Mouse (Mus musculus) forebrain, postnatal 0 days (tissue): ENCODE data around the gene Slc44a1. TPM values are rescaled to one million over a fixed set of nuclear protein-coding genes. Genes with fewer than 3 reads are reported as not detected.

Experiments used
- ATAC-seq: fragments of 200-750 bp; cut with Nextera tagmentation; 2 replicates; pipeline ENCODE4 v1.8.0; 2017; ENCODE audit warnings: mild to moderate bottlenecking, moderate library complexity
- DNase-seq: peaks from one replicate; pipeline ENCODE4 v3.0.0-alpha.2; 2015
- H3K27ac ChIP-seq: fragments of 300-500 bp; sonication (generic); 2 replicates; pipeline ENCODE4 v1.5.1; 2014; ENCODE audit warnings: low read depth, mild to moderate bottlenecking, antibody characterized with exemption, low read length, moderate library complexity, mixed read lengths
- H3K27me3 ChIP-seq: fragments of 300-500 bp; sonication (generic); 2 replicates; pipeline ENCODE4 v1.6.1; 2014; ENCODE audit warnings: mild to moderate bottlenecking, low read length, mixed read lengths; ENCODE audit not compliant: insufficient read depth
- H3K36me3 ChIP-seq: fragments of 300-500 bp; sonication (generic); 2 replicates; pipeline ENCODE4 v1.6.1; 2014; ENCODE audit warnings: mild to moderate bottlenecking, moderate library complexity; ENCODE audit not compliant: insufficient read depth
- H3K4me1 ChIP-seq: fragments of 300-500 bp; sonication (generic); 2 replicates; pipeline ENCODE4 v1.6.1; 2014; ENCODE audit warnings: antibody characterized with exemption; ENCODE audit not compliant: insufficient read depth
- H3K4me2 ChIP-seq: fragments of 300-500 bp; sonication (generic); 2 replicates; pipeline ENCODE4 v1.6.1; 2014; ENCODE audit warnings: low read depth, mild to moderate bottlenecking, moderate library complexity
- H3K4me3 ChIP-seq: fragments of 300-500 bp; sonication (generic); 2 replicates; pipeline ENCODE4 v1.5.1; 2014; ENCODE audit warnings: low read depth, low read length, mixed read lengths
- H3K9ac ChIP-seq: fragments of 300-500 bp; sonication (generic); 2 replicates; pipeline ENCODE4 v1.6.1; 2014; ENCODE audit warnings: mild to moderate bottlenecking
- H3K9me3 ChIP-seq: fragments of 300-500 bp; sonication (generic); 2 replicates; pipeline ENCODE4 v1.6.1; 2016; ENCODE audit warnings: low read length
- CTCF ChIP-seq: sonication (generic); IDR thresholded peaks from 2 replicates; pipeline ENCODE4 v1.5.1; 2016; ENCODE audit warnings: antibody characterized with exemption, control low read depth, low read depth
- WGBS: fragments of 180-500 bp; shearing (Covaris S2); extraction: QIAGEN DNeasy Blood & Tissue Kit; methylation state at CpG from one replicate; pipeline ENCODE4 v1.1.7; 2014; 5-methylcytosine and 5-hydroxymethylcytosine counted together
- polyA plus RNA-seq: library from polyadenylated mRNA; unstranded; fragments of >200 nt; fragmentation: Nextera tagmentation; extraction: Ambion mirVana; gene quantifications from 2 replicates; pipeline ENCODE4 v1.2.1, GENCODE M21; 2015
- total RNA-seq: library from RNA; depleted of rRNA; stranded (reverse); fragments of >200 nt; gene quantifications from 2 replicates; pipeline ENCODE4 v1.2.3, GENCODE M21; 2014

Slc44a1 gene
- total and polyA plus RNA-seq, 2 experiments from 2014 or later, result 12.4 to 29.3 TPM

DNA sequence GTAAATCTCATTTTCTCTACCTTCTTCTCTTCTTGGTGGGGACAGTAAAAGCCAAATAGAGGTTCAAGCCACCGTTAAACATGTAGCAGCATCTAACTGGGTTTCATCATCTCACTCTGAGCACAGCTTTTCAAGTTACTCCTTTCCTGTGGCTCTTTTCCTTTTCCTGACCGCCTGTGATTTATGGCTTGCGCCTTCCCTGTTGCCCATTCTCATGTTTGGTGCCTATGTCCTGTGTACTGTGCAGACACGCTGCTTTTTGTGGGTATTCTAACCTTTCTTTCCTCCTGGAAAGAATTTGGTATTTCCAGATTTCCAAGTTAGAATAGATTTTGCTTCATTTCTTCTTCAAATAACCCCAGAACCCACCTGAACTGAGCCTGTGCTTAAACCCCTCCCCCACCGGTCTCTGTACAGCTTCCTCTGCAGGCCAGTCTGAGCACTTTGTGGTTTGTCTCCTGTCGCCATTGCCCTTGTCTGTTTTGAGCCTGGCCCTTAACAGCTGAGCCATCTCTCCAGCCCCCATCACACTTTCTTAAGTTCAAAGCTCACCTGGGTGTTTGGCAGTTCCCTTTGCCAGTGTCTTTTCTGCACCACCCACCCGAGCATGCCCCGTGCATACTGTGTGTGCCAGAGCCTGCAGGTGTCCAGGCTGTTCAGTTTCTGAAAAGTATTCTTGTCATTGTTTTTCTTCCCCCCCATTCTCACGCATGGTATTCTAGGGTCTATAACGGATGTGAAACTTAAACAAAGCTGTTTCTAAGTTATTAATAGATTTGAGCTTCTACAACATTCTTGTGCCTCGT is 73.3 kb downstream of the Slc44a1 start:
- no peak for TF ChIP-seq CTCF
- no peak overlapping the region for H3K4me3 ChIP-seq
- no peaks in the 10 kb centered on the region for H3K36me3 ChIP-seq
- ATAC-seq, result no peak
- peak overlapping the region; percentile 86 for H3K27ac ChIP-seq
- H3K4me1 ChIP-seq, result peaks cover 29% of the 10 kb centered on the region
- no peak overlapping the region for H3K4me2 ChIP-seq
- peak; percentile 12 for DNase-seq
- 62% methylated on average over 11 of the region's 11 CpGs for WGBS
- no peak overlapping the region for H3K9ac ChIP-seq
- no peaks in the 10 kb centered on the region for H3K9me3 ChIP-seq
- no peaks in the 10 kb centered on the region for H3K27me3 ChIP-seq

DNA sequence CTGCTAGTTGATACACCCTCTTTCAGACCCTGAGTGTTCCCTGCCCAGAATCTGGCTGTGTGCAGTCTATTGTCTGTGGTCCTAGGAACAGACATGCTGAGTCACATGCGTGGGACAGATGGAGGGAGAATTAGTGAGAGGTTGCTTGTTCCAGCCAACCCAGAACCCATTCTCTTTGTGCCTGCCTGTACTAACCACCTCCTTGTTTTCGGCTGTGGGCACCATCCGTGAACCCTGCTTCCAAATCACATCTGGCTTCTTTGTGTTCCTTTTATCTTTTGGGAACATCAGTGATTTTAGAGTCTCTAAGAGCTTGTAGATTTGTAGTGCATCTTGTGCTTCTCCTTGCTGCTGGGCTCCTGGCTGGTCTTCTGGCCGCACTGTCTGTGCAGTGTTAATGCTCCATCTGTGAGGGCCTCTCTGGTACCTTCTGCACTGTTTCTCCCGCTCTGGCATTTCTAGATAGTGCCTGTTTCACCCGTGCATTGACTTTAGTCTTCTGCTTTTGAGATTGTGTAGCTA is 75.9 kb downstream of the Slc44a1 start:
- Histone ChIP-seq H3K27ac (peak overlapping the region; percentile 47), H3K36me3 (no peaks in the 10 kb centered on the region), H3K27me3 (no peaks in the 10 kb centered on the region), H3K4me3 (no peak overlapping the region), H3K4me1 (peaks cover 29% of the 10 kb centered on the region), H3K9ac (no peak overlapping the region), H3K9me3 (no peaks in the 10 kb centered on the region), H3K4me2 (no peak overlapping the region)
- no peak for TF ChIP-seq CTCF
- ATAC-seq, result peak; percentile 36
- peak; percentile 48 for DNase-seq
- WGBS, result 50% methylated on average over 6 of the region's 6 CpGs

GRCm38 (mm10) chr4:53519429-53519828 is 79.2 kb downstream of the Slc44a1 start:
- DNase-seq, result no peak
- H3K4me3 ChIP-seq, result no peak overlapping the region
- H3K27ac ChIP-seq, result no peak overlapping the region
- H3K27me3 ChIP-seq, result no peaks in the 10 kb centered on the region
- H3K4me1 ChIP-seq, result no peaks in the 10 kb centered on the region; the same call in 1 of the 2 replicates
- no peak overlapping the region for H3K9ac ChIP-seq
- ATAC-seq, result no peak
- no peak overlapping the region for H3K4me2 ChIP-seq
- H3K9me3 ChIP-seq, result no peaks in the 10 kb centered on the region
- TF ChIP-seq CTCF, result no peak
- no peaks in the 10 kb centered on the region for H3K36me3 ChIP-seq
- WGBS, result 96% methylated on average over 2 of the region's 2 CpGs

- no peak for DNase-seq
- ATAC-seq, result no peak
- Histone ChIP-seq H3K36me3 (no peaks in the 10 kb centered on the region), H3K9me3 (no peaks in the 10 kb centered on the region), H3K9ac (no peak overlapping the region), H3K4me3 (no peak overlapping the region), H3K27me3 (no peaks in the 10 kb centered on the region), H3K4me1 (no peaks in the 10 kb centered on the region), H3K27ac (no peak overlapping the region), H3K4me2 (no peak overlapping the region)
- WGBS, result 86% methylated on average over 8 of the region's 8 CpGs
- no peak for TF ChIP-seq CTCF
These were observed 80.8 kb downstream of the Slc44a1 start for GRCm38 (mm10) chr4:53521028-53521427.

DNA sequence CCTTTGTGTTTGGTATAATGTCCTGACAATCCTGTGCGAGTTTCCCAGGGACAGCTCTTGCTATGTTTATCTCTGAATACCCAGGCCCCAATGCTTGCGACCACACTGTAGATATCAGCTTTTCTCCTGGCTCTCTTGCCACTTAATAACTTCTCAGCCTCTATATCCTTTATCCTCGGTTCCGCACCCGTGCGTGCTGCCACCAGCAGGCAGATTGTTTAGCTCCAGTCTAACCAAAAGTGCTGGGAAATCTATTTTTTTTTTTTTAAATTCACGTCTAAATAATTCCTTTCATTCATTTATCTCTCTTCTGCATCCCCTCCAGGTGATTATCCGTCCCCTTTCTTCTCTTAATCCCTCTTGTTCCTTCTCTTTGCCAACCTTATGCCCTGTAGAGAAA is 82.4 kb downstream of the Slc44a1 start:
- ATAC-seq, result no peak
- no peak for DNase-seq
- 41% methylated on average over 8 of the region's 8 CpGs for WGBS

DNA sequence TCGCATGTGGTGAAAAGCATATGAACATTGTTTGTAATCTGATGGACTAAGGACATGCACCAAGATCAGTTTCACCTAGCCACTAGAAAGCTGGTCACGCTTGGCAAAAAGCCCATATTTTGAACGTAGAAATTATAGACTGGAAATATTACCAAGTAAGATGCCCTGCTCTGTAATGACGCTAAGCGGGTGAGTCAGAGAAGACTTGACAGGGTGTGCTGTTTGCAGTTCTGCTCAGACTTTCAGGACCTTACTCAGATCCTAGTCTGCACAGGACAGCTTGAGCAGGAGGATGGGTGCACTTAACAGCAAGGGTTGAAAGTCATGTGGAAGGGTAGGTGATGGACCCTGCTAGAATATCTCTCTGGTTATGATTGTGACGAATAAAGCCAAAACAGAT is 85.3 kb downstream of the Slc44a1 start:
- Histone ChIP-seq H3K9ac (no peak overlapping the region), H3K4me2 (no peak overlapping the region), H3K9me3 (no peaks in the 10 kb centered on the region), H3K4me3 (no peak overlapping the region), H3K4me1 (no peaks in the 10 kb centered on the region), H3K27ac (no peak overlapping the region), H3K27me3 (no peaks in the 10 kb centered on the region), H3K36me3 (no peaks in the 10 kb centered on the region)
- 77% methylated on average over 6 of the region's 6 CpGs for WGBS
- DNase-seq (no peak), ATAC-seq (0 out of 2 replicates have a peak, but pooled peaks have one; percentile 20)
- no peak for TF ChIP-seq CTCF

More for the DNA sequence above, 82.4 kb downstream of the Slc44a1 start:
- Histone ChIP-seq H3K27me3 (no peaks in the 10 kb centered on the region), H3K4me3 (no peak overlapping the region), H3K9ac (no peak overlapping the region), H3K9me3 (no peaks in the 10 kb centered on the region), H3K4me1 (no peaks in the 10 kb centered on the region), H3K27ac (no peak overlapping the region), H3K4me2 (no peak overlapping the region), H3K36me3 (no peaks in the 10 kb centered on the region)
- 0 out of 2 replicates have a peak, but pooled peaks have one; percentile 17 for TF ChIP-seq CTCF

GRCm38 (mm10) chr4:53525994-53526393 is 85.8 kb downstream of the Slc44a1 start:
- TF ChIP-seq CTCF, result no peak
- Histone ChIP-seq H3K9ac (no peak overlapping the region), H3K4me1 (no peaks in the 10 kb centered on the region), H3K4me2 (no peak overlapping the region), H3K4me3 (no peak overlapping the region), H3K27ac (no peak overlapping the region), H3K27me3 (no peaks in the 10 kb centered on the region), H3K9me3 (no peaks in the 10 kb centered on the region), H3K36me3 (no peaks in the 10 kb centered on the region)
- 58% methylated on average over 1 of the region's 1 CpGs for WGBS
- ATAC-seq (no peak), DNase-seq (no peak)
